28 mouse cellular contexts compared by ENCODE assay signal in the genomic region with DNA sequence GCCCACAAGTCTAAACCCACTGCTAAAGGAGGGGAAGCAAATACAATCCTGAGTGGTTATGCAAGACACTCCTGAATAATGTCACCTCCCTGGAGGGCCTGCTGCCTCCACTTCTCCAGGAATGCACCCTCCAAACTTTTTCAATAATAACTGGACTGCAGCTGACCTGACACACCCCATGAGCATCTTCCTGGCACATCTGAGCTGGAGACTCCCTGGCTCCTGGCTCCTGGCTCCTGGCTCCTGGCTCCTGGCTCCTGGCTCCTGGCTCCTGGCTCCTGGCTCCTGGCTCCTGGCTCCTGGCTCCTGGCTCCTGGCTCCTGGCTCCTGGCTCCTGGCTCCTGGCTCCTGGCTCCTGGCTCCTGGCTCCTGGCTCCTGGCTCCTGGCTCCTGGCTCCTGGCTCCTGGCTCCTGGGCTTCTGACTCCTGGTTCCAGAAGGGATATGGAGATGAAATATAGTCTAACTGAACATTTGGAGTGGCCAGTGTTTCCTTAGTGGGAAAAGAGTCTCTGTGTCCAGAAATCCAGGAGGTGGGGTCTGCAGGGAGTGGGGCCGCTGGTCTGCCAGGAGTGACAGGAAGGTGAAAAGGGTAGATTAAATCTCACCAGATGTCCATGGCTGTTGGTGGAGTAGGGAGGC. TPM values are rescaled to one million over a fixed set of nuclear protein-coding genes. Genes with fewer than 3 reads are reported as not detected.
A peak's percentile ranks its signal among the peaks of the same experiment; 100 is the strongest.
DNase-seq lines count a peak whose midpoint lies in the region.
"Not testable (repeated sequence)": the region's sequence is repeated elsewhere in the genome, so short reads cannot be mapped to it uniquely, and the experiment has no call there.
"Had no signal": no experiment of that assay in that cellular context is flagged by ENCODE, and none has a peak within 500 bp of the region (broad histone marks: within the 10 kb centered on the region; RNA-seq: fewer than 3 reads in every experiment).

No protein-coding gene starts in this region.

- H3K4me1 ChIP-seq in heart, embryonic 10.5 days = not testable (repeated sequence)

- not testable (repeated sequence) for H3K36me3 ChIP-seq in heart, embryonic 10.5 days

- not testable (repeated sequence) for H3K4me3 ChIP-seq in heart, embryonic 10.5 days

- 42% methylated on average over 1 of the region's 1 CpGs for WGBS in heart, embryonic 10.5 days

- intact Hi-C loops in gastrocnemius, postnatal 36 days (cut with DNase I) = not testable (repeated sequence)

- H3K27me3 ChIP-seq in heart, embryonic 10.5 days (ENCODE audit: insufficient read depth, poor library complexity, severe bottlenecking) = not testable (repeated sequence)

- DNase-seq in brain, adult 2 months (ENCODE audit: low read depth, low spot score) = peak; percentile 41
- DNase-seq in cerebellum, adult 8-10 months = peak; percentile 42
- DNase-seq in gastrocnemius, adult 18-20 months (ENCODE audit: low spot score) = peak; percentile 71
- peak; percentile 58 to 61 for DNase-seq in gastrocnemius, postnatal 36 days
- peak; percentile 50 for DNase-seq in heart, embryonic 10.5 days (ENCODE audit: low spot score)
- peak; percentile 11 for DNase-seq in kidney, adult 11 months
- peak; percentile 88 for DNase-seq in skeletal muscle tissue, adult 2 months (ENCODE audit: low read depth, low spot score)

- not testable (repeated sequence) for H3K9me3 ChIP-seq in heart, embryonic 10.5 days

- not testable (repeated sequence) for H3K27ac ChIP-seq in heart, embryonic 10.5 days

RNA-seq across cellular contexts. Expression of a gene that starts 3.5 kb away (rescaled TPM):
- 10 to 100 TPM; 35.8 to 73.6 TPM for total RNA-seq in gastrocnemius, adult 18-20 months (2021)
- 10 to 100 TPM; 23.4 to 24.2 TPM for total RNA-seq in gastrocnemius, postnatal 36 days (2021)
- polyA plus RNA-seq in heart, embryonic 10.5 days (2016; fragmentation: Nextera tagmentation; extraction: Ambion mirVana) = not detected in 2 replicates
- total RNA-seq: ES-E14; granulocyte monocyte progenitor cell, adult 5-6 weeks; megakaryocyte-erythroid progenitor cell, adult 5-6 weeks had no signal
- polyA plus RNA-seq: embryonic facial prominence, embryonic 10.5 days; forebrain, embryonic 15.5 days; hindbrain, embryonic 13.5 days; liver, embryonic 15.5 days; lung, embryonic 15.5 days; neural tube, embryonic 11.5 days; Patski; stomach, postnatal 0 days had no signal

RNA-seq across cellular contexts. Expression of a gene that starts 22.6 kb away (rescaled TPM):
- not detected for total RNA-seq in gastrocnemius, adult 18-20 months (2021)
- not detected for total RNA-seq in gastrocnemius, postnatal 36 days (2021)
- not detected in 2 replicates for polyA plus RNA-seq in heart, embryonic 10.5 days (2016; fragmentation: Nextera tagmentation; extraction: Ambion mirVana)
- total RNA-seq: adrenal gland, adult 18-20 months; ES-E14; granulocyte monocyte progenitor cell, adult 5-6 weeks; left cerebral cortex, adult 18-20 months; left cerebral cortex, postnatal 25 days; megakaryocyte-erythroid progenitor cell, adult 5-6 weeks had no signal
- polyA plus RNA-seq: cortical plate, adult 2 months; embryonic facial prominence, embryonic 10.5 days; forebrain, embryonic 15.5 days; heart, embryonic 16.5 days; hindbrain, embryonic 13.5 days; kidney, postnatal 0 days; large intestine, adult 2 months; limb, embryonic 14.5 days; liver, embryonic 15.5 days; lung, embryonic 15.5 days; midbrain, embryonic 14.5 days; neural tube, embryonic 11.5 days; Patski; stomach, postnatal 0 days; thymus, postnatal 0 days had no signal

Comparison
In these comparisons a context has a peak if more than half of its experiments do, and no peak if none do; other contexts are left out.
1. DNase-seq: peak in every context shown above with its lines; median percentile 88 in skeletal muscle tissue, adult 2 months; 71 in gastrocnemius, adult 18-20 months; 60 in gastrocnemius, postnatal 36 days; 50 in heart, embryonic 10.5 days; 42 in cerebellum, adult 8-10 months; 41 in brain, adult 2 months; 11 in kidney, adult 11 months.